Mouse (Mus musculus) testis, postnatal 14 days (tissue): Measurements from ENCODE around the gene Stx6.

Experiments
- DNase-seq: peaks from one replicate; pipeline ENCODE4 v3.0.0; 2021; ENCODE audit warnings: low spot score

The Stx6 gene

GRCm38 (mm10) chr1:155158141-155158969, at the start of gene Stx6:
Stx6 (plus strand) TSS chr1:155158715.
- DNase-seq: peak; percentile 98

DNA sequence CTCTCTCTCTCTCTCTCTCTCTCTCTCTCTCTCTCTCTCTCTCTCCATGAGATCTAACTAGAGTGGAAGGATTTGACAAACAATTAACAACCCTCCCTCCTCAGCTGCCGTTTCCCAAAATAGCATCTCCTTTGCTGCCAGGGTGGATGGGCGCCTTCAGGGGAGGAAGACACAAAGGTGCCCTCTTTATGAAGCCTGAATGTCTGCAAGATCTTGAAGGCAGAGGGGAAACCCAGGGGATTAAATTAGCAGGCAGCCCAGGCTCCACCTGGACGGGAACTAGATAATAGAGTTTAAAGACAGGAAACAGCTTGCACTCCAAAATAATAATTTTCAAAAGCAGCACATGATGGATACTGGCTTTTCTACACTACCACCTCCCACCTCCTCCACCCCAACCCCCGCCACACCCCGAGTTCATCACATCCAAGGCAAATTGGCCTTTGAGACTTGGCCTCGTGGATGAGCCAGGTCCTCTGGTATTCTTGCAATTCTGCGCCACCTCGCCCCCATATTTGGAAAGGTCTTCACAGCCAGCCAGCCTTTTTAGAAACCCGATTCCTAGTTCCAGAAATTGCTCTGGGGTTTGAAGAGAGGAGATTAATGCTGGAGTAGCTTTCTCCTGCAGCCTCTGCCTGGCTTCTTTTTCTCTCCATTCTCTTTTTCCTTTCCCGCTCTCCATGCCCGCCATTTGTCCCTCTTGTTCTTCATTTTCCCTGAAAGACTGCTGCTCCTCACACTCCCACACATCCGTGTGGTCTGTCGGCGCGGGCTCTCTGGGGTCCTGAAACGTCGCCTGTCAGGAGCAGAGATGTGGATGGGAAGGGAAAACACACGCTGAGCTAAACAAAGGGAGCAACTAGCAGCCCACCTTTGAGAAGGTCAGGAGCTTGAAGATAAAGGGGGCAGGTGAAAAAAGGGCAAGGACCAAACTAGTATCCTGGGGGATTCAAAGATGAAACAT, 48.8 kb upstream of the Stx6 start:
- no peak for DNase-seq

DNA sequence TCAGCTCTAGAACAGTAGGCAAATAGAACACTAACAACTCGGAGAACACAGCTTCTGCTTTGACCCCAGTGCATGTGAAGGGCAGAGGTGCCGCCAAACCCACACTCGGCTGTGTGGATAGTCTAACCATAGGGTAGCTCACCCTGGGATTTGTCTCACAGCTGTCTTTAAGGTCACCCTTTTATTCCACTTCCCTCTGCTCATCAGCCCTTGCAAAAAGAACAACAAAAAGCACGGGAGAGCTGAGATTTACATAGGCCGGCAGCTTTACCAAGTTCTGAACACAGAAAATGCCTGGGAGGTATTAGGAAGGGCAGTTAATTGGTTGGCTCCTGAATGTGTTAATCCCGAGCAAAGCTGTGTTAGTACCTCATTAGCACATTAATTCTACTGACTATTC, 47.0 kb upstream of the Stx6 start:
- no peak for DNase-seq

DNA sequence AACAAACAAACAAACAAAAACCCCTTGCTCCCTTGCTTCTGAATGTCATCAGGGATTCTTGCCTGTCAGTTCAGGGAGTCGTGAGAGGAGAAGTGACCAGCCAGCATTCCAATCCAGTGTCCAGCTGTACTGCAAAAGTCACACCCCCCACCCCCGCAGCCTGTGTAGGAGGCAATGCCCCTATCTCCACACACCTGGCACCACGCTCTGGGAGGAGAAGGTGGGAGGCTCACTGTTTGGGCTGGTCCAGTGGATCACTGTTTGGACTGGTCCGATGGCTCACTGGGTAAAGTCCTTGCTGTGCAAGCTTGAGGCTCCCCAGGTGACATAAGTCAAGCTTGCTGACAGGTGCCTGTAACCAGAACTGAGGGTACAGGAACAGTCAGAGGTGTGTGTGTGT, 46.4 kb upstream of the Stx6 start:
- no peak for DNase-seq

- DNase-seq: no peak
These were observed 45.6 kb upstream of the Stx6 start for GRCm38 (mm10) chr1:155112875-155113274.

GRCm38 (mm10) chr1:155113946-155114345, 44.6 kb upstream of the Stx6 start:
- no peak for DNase-seq

DNA sequence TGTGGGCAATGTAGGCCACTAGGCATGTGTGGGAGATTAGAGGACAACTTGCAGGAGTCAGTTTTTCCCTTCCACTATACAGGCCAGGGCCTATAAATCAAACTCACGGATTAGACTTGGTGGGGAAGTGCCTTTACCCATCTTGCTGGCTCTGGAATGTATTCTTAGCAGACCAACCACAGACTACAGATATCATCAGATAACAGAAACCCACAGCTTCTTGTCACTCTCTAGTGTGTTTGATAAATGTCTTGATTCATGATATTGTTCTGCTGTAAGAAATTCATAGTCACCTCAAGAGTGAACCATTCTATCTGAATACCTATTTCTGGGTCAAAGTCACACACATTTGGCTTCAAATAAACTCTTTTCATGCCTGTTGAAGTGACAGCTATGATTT, 38.8 kb upstream of the Stx6 start:
- DNase-seq: no peak

GRCm38 (mm10) chr1:155121977-155122939, 36.3 kb upstream of the Stx6 start:
- no peak for DNase-seq

- DNase-seq: no peak
These were observed 34.1 kb upstream of the Stx6 start for GRCm38 (mm10) chr1:155124397-155124796.

DNA sequence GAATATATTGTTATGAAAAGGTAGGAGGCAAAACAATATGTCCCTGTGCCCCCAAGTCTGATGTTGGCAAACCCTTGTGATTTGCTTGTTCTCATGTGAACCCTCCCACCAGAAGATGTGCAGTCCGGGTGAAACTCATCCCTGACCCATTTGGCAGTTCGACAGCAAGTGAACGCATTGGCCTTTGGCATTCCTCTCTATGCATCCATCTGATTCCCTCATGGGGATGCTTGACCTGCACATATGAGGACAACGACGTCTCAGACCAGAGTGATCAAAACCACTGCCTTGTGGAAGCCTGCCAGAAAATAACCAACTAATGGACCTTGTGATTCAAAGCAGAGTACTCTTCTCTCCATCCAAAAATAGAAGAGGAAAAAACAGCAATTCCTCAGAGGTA, 31.8 kb upstream of the Stx6 start:
- no peak for DNase-seq

- no peak for DNase-seq
These were observed 31.0 kb upstream of the Stx6 start for GRCm38 (mm10) chr1:155127429-155127934.

DNA sequence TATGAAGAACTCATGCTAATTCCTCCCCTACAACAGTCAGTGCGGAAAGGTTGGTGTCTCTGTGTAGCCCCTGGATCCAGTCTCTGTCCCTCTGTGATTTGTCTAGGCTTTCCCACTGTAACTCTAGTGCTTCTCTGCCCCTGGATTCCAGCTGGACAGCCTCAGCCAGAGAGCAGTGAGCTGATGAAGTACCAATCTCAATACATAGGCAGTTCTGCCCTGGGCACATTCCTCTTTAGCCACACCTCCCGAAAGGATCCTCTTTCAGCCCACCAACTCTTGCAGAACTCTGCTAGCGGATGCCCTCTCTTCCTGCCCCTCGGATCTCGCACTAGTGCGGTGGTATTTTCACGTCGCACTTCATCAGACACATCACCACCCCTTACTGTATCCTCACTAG, 23.6 kb upstream of the Stx6 start:
- no peak for DNase-seq

GRCm38 (mm10) chr1:155138795-155139194, 19.7 kb upstream of the Stx6 start:
- no peak for DNase-seq

DNA sequence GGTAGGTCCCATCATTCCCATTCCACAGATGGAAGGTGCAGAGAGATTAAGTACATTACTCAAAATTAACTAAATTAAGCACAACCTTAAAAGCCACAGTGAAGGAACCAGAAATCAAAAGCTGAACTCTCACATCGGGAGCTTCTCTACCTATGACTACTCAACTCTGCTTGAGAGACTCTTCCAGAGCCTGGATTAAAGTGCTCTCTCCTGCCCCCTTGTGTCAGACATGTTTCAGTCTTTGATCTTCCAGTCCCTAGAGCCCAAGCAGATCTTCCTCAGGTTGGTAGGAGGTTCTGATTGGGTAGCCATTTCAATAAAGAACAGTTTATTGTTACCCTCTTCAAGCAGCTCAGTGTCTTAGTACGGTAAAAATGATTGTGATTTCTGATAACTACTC, 18.4 kb upstream of the Stx6 start:
- no peak for DNase-seq

- DNase-seq: no peak
These were observed 12.9 kb upstream of the Stx6 start for GRCm38 (mm10) chr1:155145620-155146019.

DNA sequence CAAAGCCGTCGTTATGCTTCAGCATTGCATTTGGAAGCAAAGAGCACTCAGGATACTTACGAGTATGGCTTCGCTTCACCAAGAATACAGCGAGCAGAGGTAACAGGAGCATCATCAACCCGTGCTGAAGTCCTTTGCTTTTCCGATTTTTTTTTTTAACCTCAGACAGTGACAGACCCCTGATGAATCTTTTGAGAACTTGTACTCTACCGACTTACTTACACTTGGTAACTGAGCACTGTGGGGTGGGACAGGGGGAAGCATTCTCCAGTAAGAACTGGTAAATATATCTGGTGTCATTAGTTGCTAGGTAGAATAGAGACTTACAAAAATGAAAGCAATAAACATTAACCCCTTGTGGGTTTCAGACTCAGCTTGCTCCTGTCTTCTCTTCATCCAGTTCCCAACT, 11.9 kb upstream of the Stx6 start, which contains the start of gene Mr1:
TSS of gene Mr1 (minus strand) at position 243 of the 409 bp plus-strand sequence.
- no peak for DNase-seq

- no peak for DNase-seq
These were observed 11.3 kb upstream of the Stx6 start for GRCm38 (mm10) chr1:155147228-155147627.

DNA sequence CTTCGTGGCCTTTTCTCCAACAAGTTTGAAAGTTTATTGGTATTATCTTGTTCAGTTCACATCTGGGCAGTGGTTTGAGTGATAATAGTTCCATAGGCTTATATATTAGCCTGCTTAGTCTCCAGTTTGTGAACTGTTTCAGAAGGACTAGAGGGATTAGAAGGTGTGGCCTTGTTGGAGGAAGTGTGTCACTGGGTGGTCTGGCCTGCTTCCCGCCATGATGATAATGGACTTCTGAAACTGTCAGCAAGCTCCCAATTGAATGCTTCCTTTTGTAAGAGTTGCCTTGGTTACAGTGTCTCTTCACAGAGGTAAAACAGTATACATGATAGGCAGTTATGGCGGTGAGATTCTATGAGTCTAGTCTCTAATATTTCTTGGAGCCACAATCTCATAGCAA, 9.1 kb upstream of the Stx6 start:
- DNase-seq: no peak

DNA sequence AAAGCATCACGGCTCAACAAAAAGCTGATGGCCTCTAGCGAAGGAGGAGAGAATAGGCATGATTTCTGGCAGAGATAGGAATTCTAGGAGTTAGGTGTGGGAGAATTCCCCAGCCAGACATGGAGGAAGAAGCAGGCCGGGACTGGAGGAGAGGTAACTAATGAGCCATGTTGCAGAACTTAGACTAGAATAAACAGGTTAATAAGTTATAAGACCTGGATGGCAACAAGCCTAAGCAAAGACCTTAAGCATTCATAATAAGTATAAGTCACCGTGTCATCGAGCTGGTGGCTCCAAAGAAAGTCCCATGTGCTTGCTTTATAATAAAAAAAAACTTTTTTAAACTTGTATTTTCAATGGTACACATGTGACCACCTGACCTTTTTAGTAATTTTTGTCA, 7.7 kb upstream of the Stx6 start:
- no peak for DNase-seq

DNA sequence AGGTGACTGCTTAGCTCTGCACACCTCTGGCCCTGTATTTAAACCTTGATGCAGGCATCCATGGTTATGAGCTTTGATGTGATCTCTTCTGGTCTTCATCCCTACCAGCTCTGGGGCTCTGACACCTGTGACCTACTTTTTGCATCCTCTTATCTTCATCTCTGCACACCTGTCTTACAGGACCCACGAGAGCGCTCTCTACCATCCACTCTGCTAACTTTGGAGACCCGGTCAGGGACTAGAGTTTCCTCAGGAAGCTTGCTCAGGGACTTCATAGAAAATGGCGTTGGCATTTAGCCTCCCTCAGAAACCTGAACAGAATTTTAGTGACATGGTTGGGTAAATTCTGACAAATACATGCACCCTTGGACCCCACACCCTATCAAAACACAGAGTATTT, 4.6 kb upstream of the Stx6 start:
- DNase-seq: no peak

DNA sequence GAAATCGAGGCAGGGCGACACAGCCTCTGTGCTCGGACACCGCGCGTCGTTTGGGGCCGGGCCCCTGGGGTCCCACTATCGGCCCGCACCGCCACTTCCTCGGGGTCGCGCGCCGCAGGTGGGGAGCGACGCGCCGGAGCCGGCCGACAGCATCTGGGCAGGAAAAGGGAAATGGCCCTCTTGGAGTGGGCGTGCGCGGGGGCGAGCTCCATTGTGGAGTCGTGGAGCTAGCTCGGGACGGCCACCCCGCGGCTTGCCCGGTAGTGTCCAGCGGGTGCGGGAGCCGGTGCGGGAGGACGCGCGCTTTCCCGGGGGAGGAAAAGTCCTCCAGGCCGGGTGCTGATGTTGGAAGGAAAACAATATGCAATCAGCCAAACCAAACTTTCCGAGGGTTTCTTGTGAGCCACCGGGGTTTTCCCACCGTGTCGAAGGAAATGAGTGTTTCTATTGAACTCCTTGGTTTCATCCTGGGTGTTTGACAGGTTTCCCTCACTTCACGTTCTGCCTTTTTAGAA, 512 bp downstream of the Stx6 start:
- DNase-seq: peak; percentile 74
